Comparison of ENCODE assay signal across 8 mouse cellular contexts in the genomic region with DNA sequence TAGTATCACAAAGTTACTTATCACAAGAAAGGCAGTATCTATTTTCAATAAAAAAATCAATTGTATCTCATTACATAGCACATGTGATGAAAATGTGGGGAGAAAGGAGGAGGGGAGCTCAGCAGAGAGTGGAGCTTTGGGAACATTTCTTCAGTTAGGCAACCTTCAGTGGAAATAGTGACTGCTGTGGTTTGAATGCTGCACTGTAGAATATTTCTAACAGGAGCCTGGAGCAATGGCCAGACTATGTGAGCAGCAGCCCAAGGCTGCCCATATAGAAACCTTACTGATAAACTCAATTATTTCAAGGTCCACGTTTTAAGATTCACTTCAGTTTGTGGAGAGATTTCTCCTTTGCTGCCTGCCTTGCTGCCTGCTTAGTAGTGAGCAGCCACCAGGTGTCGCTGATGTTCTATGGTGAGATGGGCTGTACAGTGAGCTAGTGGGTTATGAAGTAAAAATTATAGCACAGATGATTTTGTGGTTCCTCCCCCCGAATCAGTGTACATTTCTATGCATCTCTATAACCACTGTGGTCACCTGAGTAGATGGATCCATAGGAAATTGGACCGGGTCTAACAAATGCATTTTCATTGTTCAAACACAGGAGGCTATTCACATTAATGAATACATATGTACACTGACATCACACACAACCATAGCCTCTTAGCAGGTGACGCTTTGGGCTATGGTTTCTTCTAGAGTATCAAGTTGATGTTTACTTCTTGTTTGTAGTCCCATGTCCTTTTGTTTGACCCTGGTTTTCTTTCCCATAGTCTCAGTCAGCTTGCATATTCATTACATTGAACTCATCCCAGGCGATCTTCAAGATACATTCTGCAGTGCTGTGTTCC.
A peak's percentile ranks its signal among the peaks of the same experiment; 100 is the strongest.
DNase-seq lines count a peak whose midpoint lies in the region; ATAC-seq and TF ChIP-seq lines count a peak whose summit lies in the region.

No protein-coding gene starts in this region.

- ATAC-seq in embryonic facial prominence, embryonic 11.5 days (replicated peaks; ENCODE audit: insufficient number of reproducible peaks, low FRiP score, low TSS enrichment, low read depth) = peak; percentile 85
- peak; percentile 70 for ATAC-seq in hematopoietic stem cell, adult 5-6 weeks (replicated peaks in 1 of 2; ENCODE audit: insufficient read depth in 1 of 2, low FRiP score in 2 of 2, low TSS enrichment in 1 of 2, low read depth in 1 of 2, poor library complexity in 2 of 2, severe bottlenecking in 2 of 2)

- no peaks in the 10 kb centered on the region for H3K36me3 ChIP-seq in CH12.LX (replicated peaks in 1 of 2; ENCODE audit: control insufficient read depth in 1 of 2, insufficient read depth in 1 of 2, low read length in 1 of 2)
- no peaks in the 10 kb centered on the region for H3K36me3 ChIP-seq in embryonic facial prominence, embryonic 11.5 days (replicated peaks; ENCODE audit: control insufficient read depth, insufficient read depth, low read depth, low read length)

- no peaks in the 10 kb centered on the region for H3K4me1 ChIP-seq in CH12.LX (ENCODE audit: control insufficient read depth in 1 of 2, insufficient read depth in 2 of 2)
- no peaks in the 10 kb centered on the region for H3K4me1 ChIP-seq in embryonic facial prominence, embryonic 11.5 days (ENCODE audit: control insufficient read depth, insufficient read depth, low read length)

- TF ChIP-seq CTCF in CH12.LX (conservative IDR thresholded peaks at IDR 0.05 in 1 of 2, IDR thresholded peaks at IDR 0.05 in 1 of 2; ENCODE audit: low read depth in 2 of 2, low read length in 2 of 2) = peak; percentile 80 to 88

- in situ Hi-C loops in CH12.LX (cut with MboI; ENCODE audit: low pct_ligation_motif_present, low pct_unique_long_range_greater_than_20kb, low sequenced_read_pairs) = loop anchor here (25.0 kb wide), 1 partner anchor 1820 kb away; no protein-coding TSS in a partner anchor

- H3K79me2 ChIP-seq in CH12.LX (replicated peaks; ENCODE audit: control insufficient read depth, extremely low read depth, insufficient read depth, poor library complexity, severe bottlenecking) = no peaks in the 10 kb centered on the region

- no peaks in the 10 kb centered on the region for H3K9me3 ChIP-seq in CH12.LX (replicated peaks; ENCODE audit: low read length)
- H3K9me3 ChIP-seq in embryonic facial prominence, embryonic 11.5 days (replicated peaks; ENCODE audit: control insufficient read depth, low read length) = no peaks in the 10 kb centered on the region

- no peak overlapping the region for H3K27ac ChIP-seq in CH12.LX (ENCODE audit: insufficient read depth, low read depth)
- no peak overlapping the region for H3K27ac ChIP-seq in embryonic facial prominence, embryonic 11.5 days (replicated peaks; ENCODE audit: low read depth, low read length)

- dilution Hi-C loops in CH12.LX (cut with MboI; ENCODE audit: extremely low pct_ligation_motif_present, extremely low pct_unique_long_range_greater_than_20kb, low sequenced_read_pairs) = no loop called here

- peak; percentile 56 for DNase-seq in CH12.LX (ENCODE audit: extremely low read depth)
- DNase-seq in adrenal gland, postnatal 25 days = peak; percentile 71
- peak; percentile 71 for DNase-seq in embryonic facial prominence, embryonic 11.5 days (ENCODE audit: low spot score)
- peak; percentile 33 for DNase-seq in layer of hippocampus, adult 9-10 months (ENCODE audit: low spot score)
- DNase-seq in lung, postnatal 14 days = peak; percentile 74
- DNase-seq in right cerebral cortex, adult 18-20 months = peak; percentile 66
- peak; percentile 57 for DNase-seq in urinary bladder, postnatal 25 days (ENCODE audit: low spot score)

- H3K27me3 ChIP-seq in CH12.LX (replicated peaks) = no peaks in the 10 kb centered on the region
- H3K27me3 ChIP-seq in embryonic facial prominence, embryonic 11.5 days (ENCODE audit: control insufficient read depth, insufficient read depth, low read length) = no peaks in the 10 kb centered on the region

- TF ChIP-seq EP300 in CH12.LX (IDR thresholded peaks at IDR 0.05; ENCODE audit: low read length) = no peak

- H3K4me3 ChIP-seq in CH12.LX (replicated peaks in 1 of 3; ENCODE audit: low read depth in 2 of 3, low read length in 2 of 3, poor library complexity in 1 of 3) = no peak overlapping the region
- no peak overlapping the region for H3K4me3 ChIP-seq in embryonic facial prominence, embryonic 11.5 days (ENCODE audit: low read depth, low read length)

- no peak overlapping the region for H3K9ac ChIP-seq in CH12.LX (ENCODE audit: insufficient read depth, low read depth)
- no peak overlapping the region for H3K9ac ChIP-seq in embryonic facial prominence, embryonic 11.5 days (replicated peaks; ENCODE audit: low read length)

- TF ChIP-seq POLR2A in CH12.LX (IDR thresholded peaks at IDR 0.05; ENCODE audit: low read depth, low read length) = no peak

- H3K4me2 ChIP-seq in CH12.LX (ENCODE audit: insufficient read depth, low read depth, poor library complexity, severe bottlenecking) = no peak overlapping the region
- H3K4me2 ChIP-seq in embryonic facial prominence, embryonic 11.5 days (ENCODE audit: low read depth, low read length) = no peak overlapping the region

- peak; percentile 90 for TF ChIP-seq RAD21 in CH12.LX (IDR thresholded peaks at IDR 0.05; ENCODE audit: low read depth, low read length)

- WGBS in embryonic facial prominence, embryonic 11.5 days = 36% methylated on average over 6 of the region's 6 CpGs

TF ChIP-seq in CH12.LX, 34 proteins besides CTCF, POLR2A, EP300 and RAD21:
- TF ChIP-seq SIN3A (IDR thresholded peaks at IDR 0.05; ENCODE audit: low read length) (no peak), SMC3 (IDR thresholded peaks at IDR 0.05; ENCODE audit: low read depth, low read length) (peak; percentile 82), ELF1 (IDR thresholded peaks at IDR 0.05; ENCODE audit: low read depth, low read length) (no peak), MXI1 (IDR thresholded peaks at IDR 0.05; ENCODE audit: low read depth, low read length) (no peak), IRF4 (IDR thresholded peaks at IDR 0.05; ENCODE audit: low read depth, low read length) (no peak), TCF12 (IDR thresholded peaks at IDR 0.05; ENCODE audit: low read depth, low read length) (no peak), JUND (conservative IDR thresholded peaks at IDR 0.05; ENCODE audit: low read depth, low read length) (no peak), NRF1 (IDR thresholded peaks at IDR 0.05; ENCODE audit: low read depth, low read length) (no peak)
